Mouse (Mus musculus): ENCODE results near the gene Rbm19. TPM values are rescaled to one million over a fixed set of nuclear protein-coding genes. Genes with fewer than 3 reads are reported as not detected.

Gene Rbm19
- polyA plus RNA-seq, 1 experiment: 15.3 TPM

DNA sequence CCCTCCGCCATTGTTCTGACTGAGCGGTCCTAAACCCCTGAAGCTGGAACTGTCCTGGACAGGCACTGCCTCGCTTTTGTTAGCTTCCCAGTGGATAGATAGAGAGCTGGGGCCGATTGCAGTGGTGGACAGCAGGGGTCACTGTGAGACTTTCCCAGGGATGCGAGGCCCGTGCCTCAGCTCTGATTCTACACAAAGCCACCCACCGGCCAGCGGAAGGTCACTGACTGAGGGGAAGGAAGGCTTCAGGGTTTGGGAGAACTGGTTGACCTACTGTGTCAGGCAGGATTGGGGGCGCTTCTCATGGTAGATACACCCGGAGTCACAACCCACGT is 29.8 kb downstream of the Rbm19 start:
- H3K4me3 ChIP-seq (replicated peaks; ENCODE audit: insufficient read depth, low read depth, low read length): no peak overlapping the region
- TF ChIP-seq POLR2A (IDR thresholded peaks at IDR 0.05; ENCODE audit: borderline replicate concordance, insufficient read depth, low read length) (no peak), CTCF (IDR thresholded peaks at IDR 0.05; ENCODE audit: borderline replicate concordance, insufficient read depth, low read depth, low read length) (peak; percentile 88)
- 0 out of 2 replicates have a peak, but pooled peaks cover 3% of the 10 kb centered on the region for H3K4me1 ChIP-seq (ENCODE audit: control insufficient read depth, insufficient read depth, low read length)
- DNase-seq: peak; percentile 70 to 80
- 23% methylated on average over 11 of the region's 11 CpGs for WGBS
- no peak overlapping the region for H3K27ac ChIP-seq (ENCODE audit: insufficient read depth, low read length)
- no peaks in the 10 kb centered on the region for H3K27me3 ChIP-seq (ENCODE audit: control insufficient read depth, insufficient read depth, low read length)

DNA sequence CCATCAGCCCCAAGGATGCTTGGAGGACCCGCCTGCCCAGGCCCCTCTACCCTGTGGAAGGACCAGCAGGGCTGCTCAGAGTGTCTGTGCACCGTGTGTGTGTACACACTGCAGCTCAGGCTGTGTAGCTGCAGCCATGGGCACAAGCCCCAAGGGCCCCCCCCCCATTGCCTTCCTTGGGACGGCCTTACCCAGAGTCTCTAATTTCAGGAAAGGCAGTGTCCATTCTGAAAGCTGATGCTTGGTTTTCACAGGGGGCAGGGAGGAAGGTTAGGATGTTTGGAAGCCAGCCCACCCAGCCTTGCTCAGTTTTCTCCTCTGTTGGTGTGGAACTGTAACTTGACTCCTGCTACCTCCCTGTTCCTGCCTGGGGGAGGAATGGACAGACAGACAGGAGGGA is 30.6 kb downstream of the Rbm19 start:
- WGBS: 93% methylated on average over 3 of the region's 3 CpGs
- H3K27me3 ChIP-seq (ENCODE audit: control insufficient read depth, insufficient read depth, low read length): no peaks in the 10 kb centered on the region
- no peak overlapping the region for H3K27ac ChIP-seq (ENCODE audit: insufficient read depth, low read length)
- DNase-seq: no peak
- H3K4me1 ChIP-seq (ENCODE audit: control insufficient read depth, insufficient read depth, low read length): peaks cover 5% of the 10 kb centered on the region; the same call in 1 of the 2 replicates
- H3K4me3 ChIP-seq (replicated peaks; ENCODE audit: insufficient read depth, low read depth, low read length): no peak overlapping the region
- no peak for TF ChIP-seq CTCF (IDR thresholded peaks at IDR 0.05; ENCODE audit: borderline replicate concordance, insufficient read depth, low read depth, low read length)
- TF ChIP-seq POLR2A (IDR thresholded peaks at IDR 0.05; ENCODE audit: borderline replicate concordance, insufficient read depth, low read length): no peak

GRCm38 (mm10) chr5:120148246-120148645 is 32.0 kb downstream of the Rbm19 start:
- no peak for TF ChIP-seq CTCF (IDR thresholded peaks at IDR 0.05; ENCODE audit: borderline replicate concordance, insufficient read depth, low read depth, low read length)
- no peak for TF ChIP-seq POLR2A (IDR thresholded peaks at IDR 0.05; ENCODE audit: borderline replicate concordance, insufficient read depth, low read length)
- no peaks in the 10 kb centered on the region for H3K27me3 ChIP-seq (ENCODE audit: control insufficient read depth, insufficient read depth, low read length)
- no peak overlapping the region for H3K27ac ChIP-seq (ENCODE audit: insufficient read depth, low read length)
- peaks cover 18% of the 10 kb centered on the region for H3K4me1 ChIP-seq (ENCODE audit: control insufficient read depth, insufficient read depth, low read length)
- WGBS: 91% methylated on average over 9 of the region's 9 CpGs
- DNase-seq: no peak
- H3K4me3 ChIP-seq (replicated peaks; ENCODE audit: insufficient read depth, low read depth, low read length): no peak overlapping the region

GRCm38 (mm10) chr5:120151145-120151544 is 34.9 kb downstream of the Rbm19 start:
- TF ChIP-seq POLR2A (IDR thresholded peaks at IDR 0.05; ENCODE audit: borderline replicate concordance, insufficient read depth, low read length) (no peak), CTCF (IDR thresholded peaks at IDR 0.05; ENCODE audit: borderline replicate concordance, insufficient read depth, low read depth, low read length) (peak; percentile 17; the same call in 1 of the 2 replicates)
- no peak for DNase-seq
- WGBS: 87% methylated on average over 4 of the region's 4 CpGs

DNA sequence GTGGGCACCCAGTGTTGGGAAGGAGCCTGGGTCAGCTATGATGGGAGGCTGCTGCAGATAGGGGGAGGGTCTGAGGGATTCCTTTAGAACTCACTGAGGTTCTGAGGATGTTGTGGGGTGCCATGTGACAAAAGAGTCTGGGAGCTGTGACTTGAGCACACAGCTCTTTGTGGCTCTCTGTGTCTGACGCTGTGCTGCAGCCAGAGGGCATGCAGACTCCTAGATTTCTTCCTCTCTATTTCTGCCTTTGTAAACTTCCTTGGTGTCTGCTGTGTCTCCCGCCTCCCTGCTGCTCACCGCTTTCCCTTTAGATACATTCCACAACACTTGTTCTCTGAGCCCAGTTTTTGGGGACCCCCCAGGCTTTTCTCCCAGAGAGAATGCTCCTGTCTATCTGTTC is 36.9 kb downstream of the Rbm19 start:
- WGBS: 88% methylated on average over 3 of the region's 3 CpGs
- TF ChIP-seq CTCF (IDR thresholded peaks at IDR 0.05; ENCODE audit: borderline replicate concordance, insufficient read depth, low read depth, low read length): no peak
- no peak for TF ChIP-seq POLR2A (IDR thresholded peaks at IDR 0.05; ENCODE audit: borderline replicate concordance, insufficient read depth, low read length)
- Histone ChIP-seq H3K4me3 (replicated peaks; ENCODE audit: insufficient read depth, low read depth, low read length) (no peak overlapping the region), H3K27ac (ENCODE audit: insufficient read depth, low read length) (no peak overlapping the region), H3K4me1 (ENCODE audit: control insufficient read depth, insufficient read depth, low read length) (peaks cover 15% of the 10 kb centered on the region), H3K27me3 (ENCODE audit: control insufficient read depth, insufficient read depth, low read length) (no peaks in the 10 kb centered on the region)
- DNase-seq: no peak

More at GRCm38 (mm10) chr5:120151145-120151544, 34.9 kb downstream of the Rbm19 start:
- H3K27me3 ChIP-seq (ENCODE audit: control insufficient read depth, insufficient read depth, low read length): no peaks in the 10 kb centered on the region
- H3K27ac ChIP-seq (ENCODE audit: insufficient read depth, low read length): no peak overlapping the region
- H3K4me3 ChIP-seq (replicated peaks; ENCODE audit: insufficient read depth, low read depth, low read length): no peak overlapping the region
- peaks cover 17% of the 10 kb centered on the region for H3K4me1 ChIP-seq (ENCODE audit: control insufficient read depth, insufficient read depth, low read length)

- DNase-seq: no peak
- H3K27me3 ChIP-seq (ENCODE audit: control insufficient read depth, insufficient read depth, low read length): no peaks in the 10 kb centered on the region
- H3K27ac ChIP-seq (ENCODE audit: insufficient read depth, low read length): no peak overlapping the region
- H3K4me1 ChIP-seq (ENCODE audit: control insufficient read depth, insufficient read depth, low read length): peaks cover 15% of the 10 kb centered on the region
- TF ChIP-seq CTCF (IDR thresholded peaks at IDR 0.05; ENCODE audit: borderline replicate concordance, insufficient read depth, low read depth, low read length) (no peak), POLR2A (IDR thresholded peaks at IDR 0.05; ENCODE audit: borderline replicate concordance, insufficient read depth, low read length) (no peak)
- H3K4me3 ChIP-seq (replicated peaks; ENCODE audit: insufficient read depth, low read depth, low read length): no peak overlapping the region
- 88% methylated on average over 10 of the region's 10 CpGs for WGBS
Measured at GRCm38 (mm10) chr5:120155672-120156071, 39.4 kb downstream of the Rbm19 start.

GRCm38 (mm10) chr5:120156166-120156909 is 40.1 kb downstream of the Rbm19 start:
- no peak overlapping the region for H3K27ac ChIP-seq (ENCODE audit: insufficient read depth, low read length)
- H3K4me1 ChIP-seq (ENCODE audit: control insufficient read depth, insufficient read depth, low read length): peaks cover 15% of the 10 kb centered on the region
- WGBS: 77% methylated on average over 21 of the region's 21 CpGs
- no peak overlapping the region for H3K4me3 ChIP-seq (replicated peaks; ENCODE audit: insufficient read depth, low read depth, low read length)
- TF ChIP-seq CTCF (IDR thresholded peaks at IDR 0.05; ENCODE audit: borderline replicate concordance, insufficient read depth, low read depth, low read length) (no peak), POLR2A (IDR thresholded peaks at IDR 0.05; ENCODE audit: borderline replicate concordance, insufficient read depth, low read length) (no peak)
- no peaks in the 10 kb centered on the region for H3K27me3 ChIP-seq (ENCODE audit: control insufficient read depth, insufficient read depth, low read length)
- DNase-seq: no peak

DNA sequence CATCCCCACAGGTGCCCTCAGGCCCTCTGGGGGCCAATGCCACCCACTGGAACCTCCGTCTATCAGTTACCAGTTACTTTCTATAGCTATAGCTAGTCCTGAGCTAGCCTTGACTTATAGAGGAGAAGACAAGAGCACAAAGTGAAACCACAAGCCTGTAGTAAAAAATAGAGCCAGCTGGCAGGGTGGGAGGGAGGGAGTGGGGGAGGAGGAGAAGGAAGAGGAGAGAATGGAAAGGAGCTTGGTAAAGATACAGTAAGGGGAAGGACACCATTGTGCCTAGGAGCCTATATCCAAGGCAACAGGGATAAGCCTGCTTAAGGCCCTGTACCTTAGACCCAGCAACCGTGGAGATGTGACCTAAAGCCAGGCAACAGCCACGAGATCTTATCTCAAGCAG is 40.9 kb downstream of the Rbm19 start:
- H3K27ac ChIP-seq (ENCODE audit: insufficient read depth, low read length): no peak overlapping the region
- DNase-seq: no peak
- H3K27me3 ChIP-seq (ENCODE audit: control insufficient read depth, insufficient read depth, low read length): no peaks in the 10 kb centered on the region
- WGBS: 87% methylated on average over 3 of the region's 3 CpGs
- peaks cover 11% of the 10 kb centered on the region for H3K4me1 ChIP-seq (ENCODE audit: control insufficient read depth, insufficient read depth, low read length)
- TF ChIP-seq POLR2A (IDR thresholded peaks at IDR 0.05; ENCODE audit: borderline replicate concordance, insufficient read depth, low read length) (no peak), CTCF (IDR thresholded peaks at IDR 0.05; ENCODE audit: borderline replicate concordance, insufficient read depth, low read depth, low read length) (no peak)
- no peak overlapping the region for H3K4me3 ChIP-seq (replicated peaks; ENCODE audit: insufficient read depth, low read depth, low read length)
